Mouse (Mus musculus) inflammation-experienced regulatory T-cells, adult 6 months (primary cell): ENCODE data around the gene Fbxl19. TPM values are rescaled to one million over a fixed set of nuclear protein-coding genes. Genes with fewer than 3 reads are reported as not detected.
"Not testable (repeated sequence)": the region's sequence is repeated elsewhere in the genome, so short reads cannot be mapped to it uniquely, and the experiment has no call there.

Source experiments
- ATAC-seq: one replicate; pipeline ENCODE4 v1.8.0; 2017
- polyA plus RNA-seq, 3 experiments: library from polyadenylated mRNA; unstranded; fragments of 100-300 nt; shearing (Covaris generic); gene quantifications; one replicate each; pipeline ENCODE4 v1.2.1; 2017

The Fbxl19 gene
- polyA plus RNA-seq, 3 experiments from 2014 or later: 0.31 to 0.87 (median 0.84) TPM

GRCm38 (mm10) chr7:127768997-127769593 lies 24.8 kb downstream of the Fbxl19 start:
- peak; percentile 70 for ATAC-seq

- peak; percentile 30 for ATAC-seq
Observed at GRCm38 (mm10) chr7:127769651-127770038, 25.3 kb downstream of the Fbxl19 start, which contains the start of gene Orai3. Gene Orai3, plus strand, starts transcription at chr7:127769815.

- no peak for ATAC-seq
Observed at GRCm38 (mm10) chr7:127770039-127770905, 25.9 kb downstream of the Fbxl19 start.

GRCm38 (mm10) chr7:127771262-127771661 lies 26.9 kb downstream of the Fbxl19 start:
- no peak for ATAC-seq

GRCm38 (mm10) chr7:127772080-127772479 lies 27.7 kb downstream of the Fbxl19 start:
- no peak for ATAC-seq

GRCm38 (mm10) chr7:127772557-127772956 lies 28.2 kb downstream of the Fbxl19 start:
- ATAC-seq: no peak

- no peak for ATAC-seq
Observed at GRCm38 (mm10) chr7:127773664-127774384, 29.5 kb downstream of the Fbxl19 start.

- not testable (repeated sequence) for ATAC-seq
Observed at GRCm38 (mm10) chr7:127775837-127776236, 31.5 kb downstream of the Fbxl19 start.

GRCm38 (mm10) chr7:127776426-127776825 lies 32.1 kb downstream of the Fbxl19 start, which contains the start of gene Setd1a:
Gene Setd1a, plus strand, starts transcription at chr7:127776670.
- ATAC-seq: peak; percentile 38

GRCm38 (mm10) chr7:127776878-127777473 lies 32.6 kb downstream of the Fbxl19 start:
- peak; percentile 96 for ATAC-seq

GRCm38 (mm10) chr7:127777474-127778266 lies 33.3 kb downstream of the Fbxl19 start:
- no peak for ATAC-seq

- ATAC-seq: no peak
Observed at GRCm38 (mm10) chr7:127778350-127778749, 34.0 kb downstream of the Fbxl19 start.

- no peak for ATAC-seq
Observed at GRCm38 (mm10) chr7:127785308-127785707, 41.0 kb downstream of the Fbxl19 start, which contains the start of gene Gm49388. Gene Gm49388, plus strand, starts transcription at chr7:127785608.

- ATAC-seq: no peak
Observed at GRCm38 (mm10) chr7:127797076-127797845, 52.9 kb downstream of the Fbxl19 start.

- ATAC-seq: no peak
Observed at GRCm38 (mm10) chr7:127798591-127798990, 54.2 kb downstream of the Fbxl19 start.

- no peak for ATAC-seq
Observed at GRCm38 (mm10) chr7:127799211-127799610, 54.9 kb downstream of the Fbxl19 start.

- no peak for ATAC-seq
Observed at GRCm38 (mm10) chr7:127799738-127800137, 55.4 kb downstream of the Fbxl19 start.

GRCm38 (mm10) chr7:127800435-127801009 lies 56.2 kb downstream of the Fbxl19 start, which contains the start of gene Hsd3b7:
Gene Hsd3b7, plus strand, starts transcription at chr7:127800604.
- ATAC-seq: peak; percentile 64

GRCm38 (mm10) chr7:127801010-127801621 lies 56.8 kb downstream of the Fbxl19 start:
- no peak for ATAC-seq

GRCm38 (mm10) chr7:127802313-127802712 lies 58.0 kb downstream of the Fbxl19 start:
- ATAC-seq: no peak
